Mouse (Mus musculus) embryo, embryonic 11.5 days (tissue): Measurements from ENCODE around the gene Slc25a11.

Experiments used
- DNase-seq: peaks from one replicate; pipeline ENCODE4 v3.0.0-alpha.2; 2012; ENCODE audit warnings: low read depth, low spot score

Gene Slc25a11

GRCm38 (mm10) chr11:70651391-70651790 lies 4.1 kb upstream of the Slc25a11 start:
- DNase-seq = no peak

- DNase-seq = no peak
Observed at GRCm38 (mm10) chr11:70650322-70651175, 3.3 kb upstream of the Slc25a11 start.

- no peak for DNase-seq
Observed at GRCm38 (mm10) chr11:70649185-70649734, 2.0 kb upstream of the Slc25a11 start.

- no peak for DNase-seq
Observed at GRCm38 (mm10) chr11:70648512-70648911, 1.2 kb upstream of the Slc25a11 start.

- no peak for DNase-seq
Observed at GRCm38 (mm10) chr11:70647716-70648420, 589 bp upstream of the Slc25a11 start.

- DNase-seq = no peak
Observed at GRCm38 (mm10) chr11:70646259-70646555, 1.1 kb downstream of the Slc25a11 start.

GRCm38 (mm10) chr11:70645461-70646258 lies 1.6 kb downstream of the Slc25a11 start:
- no peak for DNase-seq

GRCm38 (mm10) chr11:70644564-70645103 lies 2.6 kb downstream of the Slc25a11 start:
- no peak for DNase-seq

GRCm38 (mm10) chr11:70643051-70643450 lies 4.2 kb downstream of the Slc25a11 start:
- no peak for DNase-seq

GRCm38 (mm10) chr11:70641241-70641640 lies 6.0 kb downstream of the Slc25a11 start:
- DNase-seq = no peak

GRCm38 (mm10) chr11:70639976-70640375 lies 7.3 kb downstream of the Slc25a11 start:
- no peak for DNase-seq

GRCm38 (mm10) chr11:70638714-70639278 lies 8.5 kb downstream of the Slc25a11 start, which contains the start of gene Gp1ba:
Gene Gp1ba (plus strand): TSS chr11:70639122.
- no peak for DNase-seq

GRCm38 (mm10) chr11:70638293-70638692 lies 9.0 kb downstream of the Slc25a11 start:
- no peak for DNase-seq

- DNase-seq = no peak
Observed at GRCm38 (mm10) chr11:70637764-70638163, 9.5 kb downstream of the Slc25a11 start.

- no peak for DNase-seq
Observed at GRCm38 (mm10) chr11:70635601-70636000, 11.7 kb downstream of the Slc25a11 start.

GRCm38 (mm10) chr11:70630129-70630528 lies 17.1 kb downstream of the Slc25a11 start:
- DNase-seq = no peak

- no peak for DNase-seq
Observed at GRCm38 (mm10) chr11:70629557-70629956, 17.7 kb downstream of the Slc25a11 start.

GRCm38 (mm10) chr11:70628431-70628830 lies 18.8 kb downstream of the Slc25a11 start:
- DNase-seq = no peak

GRCm38 (mm10) chr11:70626877-70627276 lies 20.4 kb downstream of the Slc25a11 start:
- DNase-seq = no peak

- peak; percentile 30 for DNase-seq
Observed at GRCm38 (mm10) chr11:70625473-70625872, 21.8 kb downstream of the Slc25a11 start.

GRCm38 (mm10) chr11:70623053-70623742 lies 24.1 kb downstream of the Slc25a11 start:
- no peak for DNase-seq
